Mouse (Mus musculus): ENCODE measurements around the gene Fhit. TPM values are rescaled to one million over a fixed set of nuclear protein-coding genes. Genes with fewer than 3 reads are reported as not detected.

Gene Fhit
- 0.85 and 1.0 TPM in 2 replicates for polyA plus RNA-seq (2012)

DNA sequence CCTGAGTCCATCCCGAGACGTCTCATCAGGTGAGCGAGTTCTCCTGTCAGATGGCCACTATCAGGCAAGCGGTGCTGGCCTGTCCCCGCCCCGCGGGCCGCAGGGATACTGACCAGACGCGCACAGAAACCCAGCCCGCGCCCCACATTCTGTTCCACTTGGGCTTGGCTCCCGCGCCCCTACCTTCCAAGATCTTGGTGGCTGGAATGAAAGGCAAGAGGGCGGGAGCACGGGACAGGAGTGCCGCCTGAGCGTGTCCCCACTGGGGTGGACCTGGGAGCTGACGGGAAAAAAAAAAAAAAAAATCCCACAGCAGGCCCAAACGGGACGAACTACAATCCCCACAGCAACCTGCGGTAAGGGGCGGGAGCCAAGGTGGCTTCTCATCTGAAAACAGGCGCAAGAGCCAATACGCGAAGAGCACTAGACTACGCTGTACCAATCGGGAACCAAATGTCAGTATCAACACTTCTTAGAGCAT lies at the start of gene Fhit:
Fhit (minus strand) TSS at position 285 of the 481 bp plus-strand sequence.

Other genes with a start within 250 kb of the Fhit start
- 0.45 and 0.94 TPM in 2 replicates for gene Gm3839, start 194.7 kb upstream of the Fhit start, polyA plus RNA-seq (2012)